Mouse (Mus musculus): ENCODE data around the gene Ppfia2. TPM values are rescaled to one million over a fixed set of nuclear protein-coding genes. Genes with fewer than 3 reads are reported as not detected.

Ppfia2 gene
- total RNA-seq, 2 experiments from 2014 or later: 0.45 to 0.49 TPM

- DNase-seq: no peak
- intact Hi-C loops (cut with DNase I): no loop called here
Measured at GRCm38 (mm10) chr10:106652276-106652675, 182.1 kb downstream of the Ppfia2 start.

GRCm38 (mm10) chr10:106665221-106665620, 195.1 kb downstream of the Ppfia2 start:
- no peak for DNase-seq
- intact Hi-C loops (cut with DNase I): no loop called here

DNA sequence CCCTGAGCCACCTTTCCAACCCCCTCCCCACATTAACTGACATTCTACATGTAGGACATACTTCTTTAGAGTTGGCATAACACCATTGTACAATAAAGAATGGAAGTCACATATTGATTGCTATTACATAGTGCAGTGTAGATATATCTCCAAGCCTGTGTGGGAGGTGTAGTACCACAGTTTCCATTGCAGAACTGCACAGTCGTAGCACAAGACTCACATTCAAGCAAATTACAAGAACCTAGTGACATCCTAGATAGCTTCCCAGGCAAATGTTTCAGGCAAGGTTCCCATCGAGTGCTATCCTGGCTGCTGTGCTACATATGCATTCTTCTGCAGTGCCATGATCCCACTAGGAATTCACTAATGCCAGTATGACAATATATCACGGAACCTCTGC, 200.0 kb downstream of the Ppfia2 start:
- DNase-seq: no peak
- intact Hi-C loops (cut with DNase I): no loop called here

DNA sequence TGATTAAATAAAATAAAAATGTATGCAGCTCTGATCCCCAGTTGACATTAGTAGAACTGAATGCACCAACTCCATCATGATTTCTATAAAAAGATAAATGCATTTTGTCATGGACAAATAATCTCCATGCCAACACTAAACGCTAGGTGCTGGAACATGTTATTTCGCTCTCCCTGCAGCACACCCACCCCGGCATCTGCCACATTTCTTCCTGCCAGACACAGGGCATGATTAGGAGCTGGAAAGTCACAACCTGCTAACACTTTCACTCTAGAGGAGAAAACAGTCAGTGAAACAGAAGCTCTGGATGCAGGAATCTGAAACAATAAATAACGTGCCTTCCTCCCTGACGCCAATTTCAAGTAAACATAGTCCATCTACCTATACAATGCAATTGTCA, 211.3 kb downstream of the Ppfia2 start:
- intact Hi-C loops (cut with DNase I): no loop called here
- DNase-seq: no peak

- DNase-seq: no peak
- intact Hi-C loops (cut with DNase I): no loop called here
Measured at GRCm38 (mm10) chr10:106685519-106685918, 215.4 kb downstream of the Ppfia2 start.

DNA sequence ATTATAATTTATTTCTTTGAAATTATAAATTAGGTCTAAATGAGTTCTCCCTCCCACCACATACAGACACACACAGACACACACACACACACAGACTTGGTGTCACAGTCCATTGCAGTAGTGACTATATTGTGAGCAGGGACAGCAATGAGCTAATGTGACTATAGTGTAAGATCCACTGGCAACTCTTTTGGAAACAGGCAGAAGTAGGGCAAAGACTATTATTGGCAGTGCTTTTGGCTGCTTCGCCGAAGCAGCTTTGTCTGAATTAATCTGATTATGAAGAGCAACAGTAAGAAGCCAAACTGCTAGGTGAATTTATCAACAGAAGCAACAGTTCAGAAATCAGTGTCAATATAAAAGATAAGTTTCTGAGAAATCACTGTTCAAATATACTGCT, 249.8 kb downstream of the Ppfia2 start:
- intact Hi-C loops (cut with DNase I): no loop called here
- DNase-seq: no peak

DNA sequence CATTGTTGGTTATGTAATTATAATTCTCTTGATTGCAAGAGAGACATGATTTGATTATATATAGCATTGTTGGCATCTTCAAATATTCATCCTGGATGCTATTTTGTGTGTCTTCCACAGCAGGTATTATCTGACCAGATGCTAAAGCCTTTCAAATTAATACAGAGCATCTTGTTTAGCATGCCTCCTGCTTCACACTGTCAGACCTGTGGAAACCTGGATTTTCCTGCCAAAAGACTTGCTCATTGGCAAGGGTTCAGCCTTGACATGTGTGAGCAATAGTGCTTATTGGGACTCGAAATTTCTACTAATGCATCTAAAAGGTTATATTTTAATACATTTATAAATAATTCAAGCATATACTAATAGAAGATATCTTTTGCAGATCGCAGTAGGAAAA, 262.1 kb downstream of the Ppfia2 start:
- DNase-seq: no peak
- intact Hi-C loops (cut with DNase I): no loop called here

- intact Hi-C loops (cut with DNase I): no loop called here
- no peak for DNase-seq
Measured at GRCm38 (mm10) chr10:106736230-106737063, 266.3 kb downstream of the Ppfia2 start.

DNA sequence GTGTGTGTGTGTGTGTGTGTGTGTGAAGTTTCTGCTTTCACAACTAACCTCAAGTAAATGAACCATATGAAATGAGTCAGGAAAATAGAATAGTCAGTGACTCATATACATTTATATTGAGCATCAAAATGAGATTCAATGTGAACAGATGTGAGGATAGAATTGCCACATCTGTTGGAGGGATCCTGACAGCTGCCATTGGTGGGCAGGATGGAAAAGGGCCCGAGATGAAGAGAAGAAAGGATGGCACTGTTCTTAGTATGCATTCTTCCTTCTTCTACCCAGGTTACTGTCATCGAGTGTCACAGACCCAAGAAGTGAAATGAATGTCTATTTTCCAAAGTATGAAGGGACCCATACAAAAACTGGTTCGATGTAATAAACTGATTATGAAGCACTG, 268.1 kb downstream of the Ppfia2 start:
- intact Hi-C loops (cut with DNase I): no loop called here
- no peak for DNase-seq

GRCm38 (mm10) chr10:106744966-106745365, 274.8 kb downstream of the Ppfia2 start:
- no peak for DNase-seq
- intact Hi-C loops (cut with DNase I): no loop called here

- intact Hi-C loops (cut with DNase I): no loop called here
- no peak for DNase-seq
Measured at GRCm38 (mm10) chr10:106761061-106761460, 290.9 kb downstream of the Ppfia2 start.

DNA sequence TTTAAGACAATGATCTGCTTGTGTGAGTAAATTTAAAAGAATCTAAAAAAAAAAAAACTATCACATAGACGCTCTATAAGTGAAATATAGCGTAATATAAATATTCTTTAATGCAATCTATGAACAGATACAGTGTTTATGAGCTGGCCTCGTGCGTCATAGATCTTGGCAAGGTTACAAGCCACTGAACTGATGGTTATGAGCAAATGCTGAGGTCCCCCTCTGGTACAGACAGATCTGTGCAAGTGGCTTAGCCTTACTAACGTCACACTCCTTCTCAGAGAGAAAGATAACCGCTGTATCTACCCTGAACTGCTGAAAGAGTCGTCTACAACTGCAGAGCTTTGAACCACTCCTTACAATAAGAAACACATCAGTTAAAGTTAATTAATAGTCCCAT, 293.6 kb downstream of the Ppfia2 start:
- intact Hi-C loops (cut with DNase I): no loop called here
- DNase-seq: no peak

DNA sequence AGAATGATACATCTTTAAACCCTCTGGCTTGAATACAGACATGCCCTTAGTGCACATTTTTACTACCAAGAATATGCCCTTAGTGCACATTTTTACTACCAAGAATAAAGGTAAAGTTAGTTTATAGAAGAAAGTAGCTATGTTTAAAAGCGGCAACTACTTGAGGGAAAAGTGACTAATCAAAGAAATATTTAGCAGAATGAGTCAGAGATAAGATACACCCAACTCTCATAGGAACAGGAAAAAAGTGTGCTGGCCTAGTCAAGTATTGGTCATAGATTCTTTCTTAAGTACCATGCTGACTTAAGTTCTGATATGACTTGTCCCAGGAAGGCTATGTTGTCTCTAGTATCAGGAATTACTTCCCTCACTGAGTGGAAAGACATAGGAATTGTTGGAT, 305.4 kb downstream of the Ppfia2 start:
- intact Hi-C loops (cut with DNase I): no loop called here
- no peak for DNase-seq

DNA sequence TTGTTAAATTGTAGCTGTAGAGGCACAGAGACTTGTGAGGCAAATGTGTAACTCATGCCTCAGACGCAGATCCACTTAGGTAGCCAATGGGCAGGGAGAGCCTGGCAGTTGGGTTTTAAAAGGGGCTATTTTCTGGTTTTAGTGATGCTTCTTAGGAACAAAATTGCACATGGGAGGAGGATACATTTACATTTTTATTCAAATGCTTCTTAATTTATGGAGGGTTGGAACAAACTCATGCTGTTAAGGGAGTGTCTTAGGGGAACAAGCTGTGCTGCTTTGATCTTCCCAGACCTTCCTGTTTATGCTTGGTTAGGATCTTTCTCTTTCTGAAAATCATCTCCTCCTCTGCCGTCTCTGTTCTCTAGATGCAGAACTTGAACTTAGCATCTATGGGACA, 345.3 kb downstream of the Ppfia2 start:
- no peak for DNase-seq
- intact Hi-C loops (cut with DNase I): no loop called here

DNA sequence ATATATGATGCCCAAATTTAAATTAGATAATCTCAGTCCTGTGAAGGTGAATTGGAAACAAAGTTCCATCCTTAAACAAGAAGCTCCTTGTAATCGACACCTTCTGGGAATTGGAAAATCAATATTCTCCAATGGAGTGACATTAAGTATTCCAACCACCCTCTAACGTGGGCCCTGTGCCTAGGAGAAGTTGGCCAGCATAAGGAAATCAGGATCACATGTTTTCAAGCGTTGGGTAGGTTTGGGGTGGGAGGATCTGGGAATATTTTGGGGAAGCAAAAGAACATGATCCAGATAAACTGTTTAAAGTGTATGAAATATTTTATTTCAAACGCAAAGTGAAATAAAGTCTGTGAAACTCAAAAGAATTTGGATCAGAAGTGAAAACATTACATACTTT, 348.2 kb downstream of the Ppfia2 start:
- DNase-seq: no peak
- intact Hi-C loops (cut with DNase I): no loop called here

DNA sequence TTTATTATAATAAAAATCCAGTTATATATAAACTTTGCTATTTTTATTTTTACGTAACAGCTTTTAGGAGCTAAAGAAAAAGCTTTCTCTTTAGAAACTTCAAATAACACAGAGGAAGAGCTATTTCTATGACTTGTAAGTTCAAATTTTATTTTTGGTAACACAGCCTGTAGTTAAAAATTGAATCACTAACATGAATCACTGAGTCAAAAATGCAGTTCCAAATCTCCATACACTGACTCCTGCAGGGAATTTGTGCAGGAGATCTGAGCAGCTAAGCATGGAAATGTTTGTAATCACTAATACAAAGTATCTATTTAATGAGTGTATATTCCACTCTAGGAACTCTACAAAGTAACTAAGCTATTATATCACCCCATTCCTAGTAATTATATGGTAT, 354.1 kb downstream of the Ppfia2 start:
- DNase-seq: no peak
- intact Hi-C loops (cut with DNase I): no loop called here

GRCm38 (mm10) chr10:106838476-106838875, 368.3 kb downstream of the Ppfia2 start:
- intact Hi-C loops (cut with DNase I): no loop called here
- DNase-seq: no peak

DNA sequence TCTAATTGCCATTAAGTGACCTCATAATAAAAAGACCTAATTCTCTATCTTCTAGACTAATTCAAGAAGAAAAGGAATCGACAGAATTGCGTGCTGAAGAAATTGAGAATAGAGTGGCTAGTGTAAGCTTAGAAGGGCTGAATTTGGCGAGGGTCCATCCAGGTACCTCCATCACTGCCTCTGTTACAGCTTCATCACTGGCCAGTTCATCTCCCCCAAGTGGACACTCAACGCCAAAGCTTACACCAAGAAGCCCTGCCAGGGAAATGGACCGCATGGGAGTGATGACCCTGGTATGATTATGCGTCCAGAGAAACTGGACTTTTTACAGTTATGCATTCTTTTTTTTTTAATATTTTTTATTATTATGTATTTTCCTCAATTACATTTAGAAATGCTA, 388.0 kb downstream of the Ppfia2 start:
- DNase-seq: no peak
- intact Hi-C loops (cut with DNase I): no loop called here

DNA sequence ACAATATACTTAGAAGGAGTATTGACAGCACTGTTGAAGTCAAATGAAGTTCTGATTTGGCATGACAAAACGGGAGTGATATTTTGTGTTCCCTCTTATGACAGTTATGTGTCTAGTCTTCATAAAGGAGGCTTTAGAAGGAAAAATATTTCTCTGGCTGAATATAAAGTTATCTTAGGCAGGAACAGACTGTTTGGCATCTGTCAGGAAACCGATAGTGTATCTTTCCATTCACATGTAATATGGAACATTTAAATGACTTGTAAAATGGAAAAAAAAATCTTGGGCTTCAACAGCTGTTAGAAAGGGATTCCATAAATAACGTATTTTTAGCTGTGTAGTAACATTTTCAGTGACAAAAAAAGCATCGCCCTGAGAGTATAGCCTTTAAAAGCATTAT, 400.1 kb downstream of the Ppfia2 start:
- no peak for DNase-seq
- intact Hi-C loops (cut with DNase I): no loop called here

- intact Hi-C loops (cut with DNase I): no loop called here
- no peak for DNase-seq
Measured at GRCm38 (mm10) chr10:106871847-106872246, 401.7 kb downstream of the Ppfia2 start.

- no peak for DNase-seq
- intact Hi-C loops (cut with DNase I): no loop called here
Measured at GRCm38 (mm10) chr10:106872714-106873113, 402.6 kb downstream of the Ppfia2 start.

DNA sequence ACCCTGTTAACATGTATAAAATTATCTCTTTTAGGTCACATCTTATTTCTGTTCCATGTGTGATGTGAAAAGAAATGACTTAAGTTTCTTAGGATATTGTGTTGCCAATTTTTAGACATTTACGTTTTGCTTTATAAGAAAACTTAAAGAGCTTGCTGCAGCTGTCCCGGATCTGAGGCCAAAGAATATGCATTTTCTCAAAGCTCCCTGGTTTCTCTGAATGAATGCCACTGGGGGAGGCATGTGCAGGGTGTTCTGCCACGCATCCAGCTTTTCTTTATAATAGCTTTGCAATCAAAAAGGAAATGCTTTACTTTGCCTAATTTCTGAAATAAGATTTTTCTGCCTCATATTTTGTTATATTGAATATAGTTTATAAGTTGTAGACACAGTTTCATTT, 411.2 kb downstream of the Ppfia2 start:
- DNase-seq: no peak
- intact Hi-C loops (cut with DNase I): no loop called here

GRCm38 (mm10) chr10:106896351-106896750, 426.2 kb downstream of the Ppfia2 start:
- DNase-seq: no peak
- intact Hi-C loops (cut with DNase I): no loop called here
